Comparison of ENCODE assay signal across 13 mouse cellular contexts in the genomic region with DNA sequence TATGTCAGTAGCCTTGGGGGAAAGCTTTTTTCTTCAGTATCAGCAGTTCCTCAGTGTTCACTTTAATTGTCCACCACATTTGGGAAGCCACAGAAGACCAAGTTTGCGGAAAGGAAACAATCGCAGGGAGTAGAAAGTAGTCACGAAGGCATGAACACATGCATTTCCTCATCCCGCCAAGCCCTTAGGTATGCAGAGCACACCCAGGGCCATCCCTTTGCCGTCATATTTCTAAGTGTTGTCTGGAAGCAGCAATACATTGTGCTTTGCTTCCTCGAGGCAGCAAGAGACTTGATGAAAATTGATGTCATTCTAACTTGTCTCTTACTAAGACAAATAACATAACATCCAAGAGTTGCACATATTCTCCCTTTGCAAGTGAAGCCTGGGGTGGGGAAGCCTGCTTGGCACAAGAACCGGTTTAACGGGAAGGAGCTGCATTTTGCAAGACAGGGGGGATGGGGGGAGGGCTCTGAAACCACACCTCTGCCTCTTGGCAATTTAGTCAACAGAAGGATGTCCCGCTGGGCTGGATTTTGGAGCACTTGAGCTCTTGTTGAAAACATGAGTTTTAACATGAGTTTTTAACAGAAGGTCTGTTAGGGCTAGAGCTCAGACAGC.
DNase-seq lines count a peak whose midpoint lies in the region; ATAC-seq lines count a peak whose summit lies in the region.
"Had no signal": no experiment of that assay in that cellular context is flagged by ENCODE, and none has a peak within 500 bp of the region (broad histone marks: within the 10 kb centered on the region; RNA-seq: fewer than 3 reads in every experiment).

No protein-coding gene starts in this region.

- no peak overlapping the region for H3K4me3 ChIP-seq in limb, embryonic 10.5 days
- no peak overlapping the region for H3K4me3 ChIP-seq in forebrain, embryonic 15.5 days
- H3K4me3 ChIP-seq in forebrain, embryonic 11.5 days (ENCODE audit: low read depth, low read length), result no peak overlapping the region
- H3K4me3 ChIP-seq: intestine, embryonic 15.5 days had no signal

- H3K4me2 ChIP-seq in forebrain, embryonic 15.5 days (replicated peaks), result no peak overlapping the region
- H3K4me2 ChIP-seq in forebrain, embryonic 11.5 days (ENCODE audit: low read depth, low read length, severe bottlenecking), result no peak overlapping the region
- H3K4me2 ChIP-seq: intestine, embryonic 15.5 days had no signal

- H3K27me3 ChIP-seq in limb, embryonic 10.5 days (ENCODE audit: low read depth, poor library complexity, severe bottlenecking), result no peaks in the 10 kb centered on the region
- H3K27me3 ChIP-seq in forebrain, embryonic 15.5 days, result no peaks in the 10 kb centered on the region
- no peaks in the 10 kb centered on the region for H3K27me3 ChIP-seq in forebrain, embryonic 11.5 days (ENCODE audit: control insufficient read depth, insufficient read depth, low read length)
- H3K27me3 ChIP-seq: intestine, embryonic 15.5 days had no signal

- no peak for ATAC-seq in forebrain, embryonic 15.5 days (replicated peaks)
- ATAC-seq in forebrain, embryonic 11.5 days (replicated peaks; ENCODE audit: low FRiP score), result no peak
- ATAC-seq: activated CD4-positive, CD25-positive, alpha-beta regulatory T cell, adult 4 months; intestine, embryonic 15.5 days had no signal

- no peaks in the 10 kb centered on the region for H3K4me1 ChIP-seq in limb, embryonic 10.5 days
- no peaks in the 10 kb centered on the region for H3K4me1 ChIP-seq in forebrain, embryonic 15.5 days
- no peaks in the 10 kb centered on the region for H3K4me1 ChIP-seq in forebrain, embryonic 11.5 days (replicated peaks; ENCODE audit: control insufficient read depth, insufficient read depth, low read length)
- H3K4me1 ChIP-seq: intestine, embryonic 15.5 days had no signal

- DNase-seq in gastrocnemius, adult 18-20 months (ENCODE audit: low spot score), result peak; percentile 17
- no peak for DNase-seq in gastrocnemius, postnatal 10 days
- DNase-seq in urinary bladder, postnatal 14 days (ENCODE audit: low spot score), result peak; percentile 43
- DNase-seq in urinary bladder, postnatal 10 days (ENCODE audit: low spot score), result no peak
- peak; percentile 33 for DNase-seq in limb, embryonic 10.5 days (ENCODE audit: low spot score)
- DNase-seq in layer of hippocampus, adult 8-10 months (ENCODE audit: low spot score in 2 of 2), result no peak
- no peak for DNase-seq in forebrain, embryonic 11.5 days (ENCODE audit: low spot score)
- DNase-seq: cerebellum, adult 11-12 months; retina, postnatal 1 day had no signal

- H3K9me3 ChIP-seq in limb, embryonic 10.5 days (replicated peaks), result no peaks in the 10 kb centered on the region
- H3K9me3 ChIP-seq in forebrain, embryonic 15.5 days, result no peaks in the 10 kb centered on the region
- H3K9me3 ChIP-seq in forebrain, embryonic 11.5 days (ENCODE audit: control insufficient read depth, low read length), result no peaks in the 10 kb centered on the region
- H3K9me3 ChIP-seq: intestine, embryonic 15.5 days had no signal

- no peaks in the 10 kb centered on the region for H3K36me3 ChIP-seq in limb, embryonic 10.5 days
- H3K36me3 ChIP-seq in forebrain, embryonic 15.5 days, result no peaks in the 10 kb centered on the region
- H3K36me3 ChIP-seq in forebrain, embryonic 11.5 days (ENCODE audit: control insufficient read depth, insufficient read depth, low read length), result no peaks in the 10 kb centered on the region
- H3K36me3 ChIP-seq: intestine, embryonic 15.5 days had no signal

- 37% methylated on average over 9 of the region's 9 CpGs for WGBS in limb, embryonic 10.5 days
- WGBS in forebrain, embryonic 15.5 days, result 40% methylated on average over 9 of the region's 9 CpGs
- WGBS in forebrain, embryonic 11.5 days, result 39% methylated on average over 9 of the region's 9 CpGs

- no peak overlapping the region for H3K27ac ChIP-seq in limb, embryonic 10.5 days
- H3K27ac ChIP-seq in forebrain, embryonic 15.5 days (replicated peaks), result no peak overlapping the region
- no peak overlapping the region for H3K27ac ChIP-seq in forebrain, embryonic 11.5 days (ENCODE audit: low read depth, low read length)
- H3K27ac ChIP-seq: intestine, embryonic 15.5 days; liver, embryonic 14.5 days had no signal

- no peak overlapping the region for H3K9ac ChIP-seq in forebrain, embryonic 15.5 days (replicated peaks)
- H3K9ac ChIP-seq in forebrain, embryonic 11.5 days (ENCODE audit: low read length), result no peak overlapping the region
- H3K9ac ChIP-seq: intestine, embryonic 15.5 days; liver, embryonic 14.5 days had no signal

Comparison
In these comparisons a context has a peak if more than half of its experiments do, and no peak if none do; other contexts are left out.
1. DNase-seq: peak in gastrocnemius, adult 18-20 months (single experiment), urinary bladder, postnatal 14 days (single experiment) and limb, embryonic 10.5 days (single experiment); none in gastrocnemius, postnatal 10 days (single experiment), urinary bladder, postnatal 10 days (single experiment), layer of hippocampus, adult 8-10 months (0 of 2) and forebrain, embryonic 11.5 days (single experiment).